Mouse (Mus musculus) lung, adult 2 months (tissue): ENCODE results near the gene Glis2.

Experiments
- CTCF ChIP-seq: fragments of 200-500 bp; IDR thresholded peaks from 2 replicates; pipeline ENCODE4 v1.5.1; 2011; ENCODE audit warnings: mild to moderate bottlenecking, low read length, control low read depth; ENCODE audit not compliant: insufficient read depth
- POLR2A ChIP-seq: fragments of 200-500 bp; IDR thresholded peaks from 2 replicates; pipeline ENCODE4 v1.6.1; 2011; ENCODE audit warnings: low read depth, mild to moderate bottlenecking, control low read depth, low read length, borderline replicate concordance; ENCODE audit errors: extremely low read depth

GRCm38 (mm10) chr16:4659326-4659725, 64.8 kb downstream of the Glis2 start:
- TF ChIP-seq CTCF (no peak), POLR2A (no peak)
